Mouse (Mus musculus): ENCODE data around the gene Tnpo1.

DNA sequence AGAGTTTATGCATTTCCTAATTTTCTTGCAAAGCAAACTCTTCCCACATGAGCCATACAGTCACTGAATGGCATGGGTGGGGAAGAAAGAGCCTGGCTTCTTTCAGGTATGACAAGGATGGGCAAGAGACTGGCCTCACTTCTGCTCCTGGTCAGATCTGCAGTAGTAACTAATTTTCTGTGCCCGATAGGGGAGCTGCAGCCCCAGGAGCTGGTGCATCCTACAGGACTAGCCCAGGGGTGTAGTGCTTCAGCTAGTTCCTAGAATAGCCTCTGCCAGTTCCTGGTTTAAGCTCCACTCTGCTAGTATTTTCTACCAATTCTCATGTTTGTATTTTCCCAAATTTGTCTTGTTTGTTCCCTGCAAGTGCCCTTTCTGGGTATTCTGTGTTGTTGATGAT is 92.0 kb downstream of the Tnpo1 start:
- TF ChIP-seq CTCF (IDR thresholded peaks at IDR 0.05; ENCODE audit: control insufficient read depth, insufficient read depth, insufficient read length) (no peak), CEBPB (IDR thresholded peaks at IDR 0.05; ENCODE audit: low read depth) (no peak), MAX (IDR thresholded peaks at IDR 0.05) (no peak), MYOD1 (IDR thresholded peaks at IDR 0.05; ENCODE audit: control insufficient read depth, insufficient read length, low read depth) (no peak), USF1 (IDR thresholded peaks at IDR 0.05; ENCODE audit: low read depth) (no peak), FOSL1 (IDR thresholded peaks at IDR 0.05; ENCODE audit: insufficient read depth, low read length, poor library complexity, severe bottlenecking) (no peak), MYOG (IDR thresholded peaks at IDR 0.05; ENCODE audit: control insufficient read depth, extremely low read depth, insufficient read length) (no peak)
